Mouse (Mus musculus) small intestine, adult 2 months (tissue): Measurements from ENCODE around the gene Man1c1. TPM values are rescaled to one million over a fixed set of nuclear protein-coding genes. Genes with fewer than 3 reads are reported as not detected.
A peak's percentile ranks its signal among the peaks of the same experiment; 100 is the strongest.

Experiments
- H3K27ac ChIP-seq: fragments of 200-500 bp; 2 replicates; pipeline ENCODE4 v1.5.1; 2012; ENCODE audit warnings: low read depth, low read length, control low read depth, inconsistent platforms; ENCODE audit not compliant: insufficient read depth
- H3K27me3 ChIP-seq: fragments of 200-500 bp; 2 replicates; pipeline ENCODE4 v1.6.1; 2012; ENCODE audit warnings: mild to moderate bottlenecking, moderate library complexity, low read length, inconsistent platforms; ENCODE audit not compliant: control insufficient read depth, insufficient read depth
- H3K36me3 ChIP-seq: fragments of 200-500 bp; 2 replicates; pipeline ENCODE4 v1.6.1; 2012; ENCODE audit warnings: mild to moderate bottlenecking, low read length, control low read depth, inconsistent platforms; ENCODE audit not compliant: control insufficient read depth, insufficient read depth
- H3K4me1 ChIP-seq: fragments of 200-500 bp; 2 replicates; pipeline ENCODE4 v1.6.1; 2012; ENCODE audit warnings: low read length, inconsistent platforms, mixed read lengths; ENCODE audit not compliant: control insufficient read depth, insufficient read depth, insufficient read length
- H3K4me3 ChIP-seq: fragments of 200-500 bp; 2 replicates; pipeline ENCODE4 v1.5.1; 2012; ENCODE audit warnings: low read depth, mild to moderate bottlenecking, control low read depth, inconsistent platforms, low read length, moderate library complexity
- CTCF ChIP-seq: fragments of 200-500 bp; IDR thresholded peaks from 2 replicates; pipeline ENCODE4 v1.5.1; 2012; ENCODE audit warnings: low read depth, mild to moderate bottlenecking, control low read depth, inconsistent platforms, low read length, moderate library complexity, mixed read lengths; ENCODE audit not compliant: insufficient replicate concordance, insufficient read length; ENCODE audit errors: extremely low read depth
- POLR2A ChIP-seq: fragments of 200-500 bp; IDR thresholded peaks from 2 replicates; pipeline ENCODE4 v1.6.1; 2012; ENCODE audit warnings: low read depth, mild to moderate bottlenecking, control low read depth, inconsistent platforms, low read length, moderate library complexity
- WGBS: fragments of 180-500 bp; shearing (Covaris S2); methylation state at CpG from one replicate; pipeline ENCODE4 v1.1.7; 2018; 5-methylcytosine and 5-hydroxymethylcytosine counted together
- polyA plus RNA-seq: library from polyadenylated mRNA; depleted of rRNA; stranded (reverse); fragments of >200 nt; gene quantifications from 2 replicates; pipeline ENCODE4 v1.2.3, GENCODE M21; 2012

Gene Man1c1
- polyA plus RNA-seq, 1 experiment, result 3.7 TPM

DNA sequence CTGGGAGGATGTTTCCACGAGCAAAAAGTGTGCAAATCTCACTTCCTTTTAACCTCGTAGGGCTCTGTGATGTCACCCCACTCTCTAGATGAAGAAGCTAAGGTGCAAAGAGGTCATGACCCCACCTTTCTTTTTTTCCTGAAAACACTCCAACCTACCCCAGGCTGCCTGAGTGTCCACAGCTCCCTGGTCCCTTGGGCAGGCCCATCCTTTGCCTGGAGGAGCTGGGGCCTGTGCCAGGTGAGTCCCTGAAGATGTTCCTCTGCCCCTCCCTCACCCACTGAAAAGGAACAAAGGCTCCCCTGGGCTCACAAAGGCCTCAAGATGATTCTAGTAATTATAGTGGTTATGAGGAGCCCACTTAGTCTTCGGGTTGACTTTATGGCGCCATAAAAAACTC is 111.6 kb downstream of the Man1c1 start:
- no peak overlapping the region for H3K27ac ChIP-seq
- H3K36me3 ChIP-seq, result no peaks in the 10 kb centered on the region
- H3K4me1 ChIP-seq, result peaks cover 12% of the 10 kb centered on the region
- H3K27me3 ChIP-seq, result no peaks in the 10 kb centered on the region
- TF ChIP-seq POLR2A, result no peak
- no peak for TF ChIP-seq CTCF
- WGBS, result 38% methylated on average over 4 of the region's 4 CpGs
- H3K4me3 ChIP-seq, result no peak overlapping the region

DNA sequence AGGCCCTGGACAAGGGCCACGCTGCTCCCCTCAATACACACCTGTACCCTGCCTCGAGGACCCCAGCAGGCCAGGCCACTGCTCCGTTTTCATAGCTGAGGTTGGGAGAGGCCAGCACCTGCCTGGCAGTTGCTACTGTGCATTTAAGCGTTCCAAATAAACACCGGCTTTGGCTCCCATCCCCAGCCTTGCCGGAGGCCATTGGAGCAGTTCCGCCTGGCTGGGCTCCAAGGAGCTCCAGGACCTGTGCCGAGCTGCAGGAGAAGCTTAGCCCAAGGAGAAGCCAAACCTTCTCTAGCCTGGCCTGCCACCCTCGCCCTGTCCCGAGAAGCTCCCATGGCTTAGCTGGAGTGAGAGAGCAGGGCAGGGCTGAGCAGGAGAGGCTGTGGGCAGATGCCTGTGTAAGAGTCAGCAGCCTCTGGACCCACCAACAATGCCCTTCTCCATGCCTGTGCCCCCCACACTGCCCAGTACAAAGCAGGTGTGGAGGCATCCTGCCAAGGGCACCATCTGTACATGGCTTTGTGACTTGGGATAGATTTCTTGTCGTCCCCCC is 112.5 kb downstream of the Man1c1 start:
- H3K4me1 ChIP-seq, result peaks cover 12% of the 10 kb centered on the region
- TF ChIP-seq POLR2A (no peak), CTCF (no peak)
- no peak overlapping the region for H3K27ac ChIP-seq
- no peaks in the 10 kb centered on the region for H3K27me3 ChIP-seq
- H3K36me3 ChIP-seq, result no peaks in the 10 kb centered on the region
- WGBS, result 10% methylated on average over 11 of the region's 11 CpGs
- no peak overlapping the region for H3K4me3 ChIP-seq

DNA sequence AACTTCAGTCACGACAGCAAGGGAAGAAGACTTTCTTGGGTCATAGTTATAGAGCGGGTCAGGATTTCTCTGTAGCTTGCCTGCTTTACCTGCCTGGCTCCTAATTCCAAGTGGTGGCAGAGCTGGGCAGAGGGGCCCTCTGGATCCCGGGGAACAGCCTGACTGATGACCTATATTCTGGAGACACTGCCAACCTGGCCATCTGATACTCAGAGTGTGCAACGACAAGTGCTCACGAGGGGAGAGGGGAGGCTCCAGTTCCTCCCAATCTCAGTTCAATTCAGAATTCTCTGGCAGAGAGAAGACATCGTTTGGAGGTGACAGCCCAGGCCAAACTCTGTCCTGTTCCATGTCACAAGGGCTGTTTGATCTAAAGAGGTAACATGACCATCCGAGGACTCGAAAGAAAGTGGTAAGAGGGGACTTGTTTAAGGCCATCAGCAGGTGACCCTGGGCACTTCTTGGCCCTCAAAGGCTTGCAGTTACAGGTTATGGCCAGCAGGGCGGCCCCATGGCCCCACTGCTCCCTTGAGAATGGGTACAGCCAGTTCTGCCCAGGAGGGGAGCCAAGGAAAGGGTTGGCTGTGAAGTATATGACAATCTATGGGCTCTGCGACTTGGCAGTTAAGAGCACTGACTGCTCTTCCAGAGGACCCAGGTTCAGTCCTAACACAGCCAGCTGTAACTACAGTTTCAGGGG is 113.7 kb downstream of the Man1c1 start:
- Histone ChIP-seq H3K27ac (no peak overlapping the region), H3K4me3 (no peak overlapping the region), H3K36me3 (no peaks in the 10 kb centered on the region), H3K4me1 (peaks cover 12% of the 10 kb centered on the region), H3K27me3 (no peaks in the 10 kb centered on the region)
- TF ChIP-seq CTCF (peak; percentile 58; the same call in 1 of the 2 replicates), POLR2A (no peak)
- WGBS, result 89% methylated on average over 10 of the region's 10 CpGs

DNA sequence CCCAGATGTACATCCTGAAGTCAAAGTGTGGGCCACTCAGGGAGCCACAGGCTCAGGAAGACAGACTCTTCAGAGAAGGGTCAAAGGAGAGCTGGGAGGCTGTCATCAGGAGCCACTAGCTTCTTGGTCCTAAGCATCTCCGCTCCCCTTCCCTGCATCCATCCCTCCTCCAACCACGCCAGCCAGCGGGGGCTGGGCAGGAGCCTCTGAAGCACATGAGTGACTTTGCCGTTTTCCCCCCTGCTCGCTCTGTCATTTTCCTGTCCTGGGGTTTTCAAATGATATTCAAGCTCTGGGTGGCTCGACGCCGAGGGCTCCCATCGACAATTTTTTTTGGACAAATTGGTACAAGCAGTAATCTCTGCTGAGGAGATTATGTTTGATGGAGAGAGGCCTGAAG is 114.3 kb downstream of the Man1c1 start:
- Histone ChIP-seq H3K4me1 (peaks cover 12% of the 10 kb centered on the region), H3K4me3 (no peak overlapping the region), H3K27ac (no peak overlapping the region), H3K27me3 (no peaks in the 10 kb centered on the region), H3K36me3 (no peaks in the 10 kb centered on the region)
- TF ChIP-seq POLR2A, result no peak
- no peak for TF ChIP-seq CTCF
- WGBS, result 92% methylated on average over 9 of the region's 9 CpGs

DNA sequence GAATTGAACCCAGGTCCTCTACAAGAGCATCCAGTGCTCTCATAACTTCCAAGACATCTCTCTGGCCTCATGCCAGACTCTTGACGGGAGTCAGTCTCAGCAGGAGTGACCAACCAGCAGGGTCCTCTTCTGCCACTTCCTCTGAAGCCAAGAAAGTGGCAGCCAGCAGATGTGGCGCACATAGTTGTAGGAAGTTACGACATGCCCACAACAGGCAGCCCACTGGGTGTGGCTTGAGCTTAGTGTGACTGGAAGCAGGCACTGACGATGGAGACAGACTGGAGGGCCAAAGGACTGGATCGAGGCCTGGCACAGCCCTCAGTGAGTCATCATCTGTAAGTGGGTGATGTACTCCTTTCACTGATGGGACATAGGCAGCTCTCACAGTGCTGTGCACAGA is 115.1 kb downstream of the Man1c1 start:
- TF ChIP-seq CTCF, result no peak
- TF ChIP-seq POLR2A, result no peak
- no peaks in the 10 kb centered on the region for H3K36me3 ChIP-seq
- H3K4me3 ChIP-seq, result no peak overlapping the region
- peaks cover 12% of the 10 kb centered on the region for H3K4me1 ChIP-seq
- no peak overlapping the region for H3K27ac ChIP-seq
- H3K27me3 ChIP-seq, result no peaks in the 10 kb centered on the region
- 68% methylated on average over 5 of the region's 5 CpGs for WGBS

DNA sequence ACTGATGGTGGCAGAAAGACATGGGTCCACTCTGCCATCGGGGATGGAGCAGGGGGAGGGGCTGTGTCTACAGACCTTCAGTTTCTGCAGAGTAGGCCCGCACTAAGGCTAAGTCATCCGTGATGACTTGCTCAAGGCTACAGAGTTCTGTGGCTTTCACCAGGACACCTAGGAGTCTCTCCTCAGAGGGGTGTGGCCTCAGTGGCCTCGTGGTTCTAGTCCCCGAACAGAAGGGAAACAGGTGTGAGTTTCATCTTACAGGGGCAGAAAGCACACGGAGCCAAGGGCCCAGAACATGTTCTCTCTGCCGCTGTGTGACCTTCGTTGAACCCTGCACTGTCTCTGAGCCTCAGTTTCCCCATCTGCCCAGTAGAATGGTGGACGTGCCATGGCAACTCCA is 115.8 kb downstream of the Man1c1 start:
- TF ChIP-seq CTCF (no peak), POLR2A (no peak)
- Histone ChIP-seq H3K36me3 (no peaks in the 10 kb centered on the region), H3K27ac (no peak overlapping the region), H3K4me3 (no peak overlapping the region), H3K4me1 (peaks cover 12% of the 10 kb centered on the region), H3K27me3 (no peaks in the 10 kb centered on the region)
- WGBS, result 80% methylated on average over 9 of the region's 9 CpGs

DNA sequence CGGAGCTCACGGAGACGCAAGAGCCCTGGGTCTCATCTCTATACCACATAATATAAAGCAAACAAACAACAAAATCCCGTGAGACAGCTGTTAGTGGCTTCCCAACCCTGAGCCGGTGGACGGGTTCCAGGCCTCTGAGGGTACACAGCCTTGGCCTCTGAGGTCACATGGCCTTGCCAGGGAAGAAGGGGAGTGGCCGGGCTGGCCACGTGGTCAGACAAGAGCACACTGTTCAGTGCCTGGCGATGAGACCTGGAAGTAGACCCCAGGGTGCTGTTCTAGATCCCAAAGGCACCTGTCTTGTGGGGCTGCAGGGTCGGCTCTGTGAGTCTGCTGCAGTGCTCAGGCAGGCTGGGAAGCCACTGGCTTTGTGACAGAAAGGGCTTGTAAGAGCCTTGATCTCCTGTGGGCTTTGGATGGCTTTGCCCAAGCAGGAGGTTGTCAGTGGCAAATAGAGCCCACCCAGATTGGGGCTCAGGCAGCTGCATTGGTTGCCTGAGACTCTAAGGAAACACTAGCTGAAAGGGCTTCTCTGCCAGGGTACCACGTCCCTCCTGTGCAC is 116.4 kb downstream of the Man1c1 start:
- WGBS, result 55% methylated on average over 11 of the region's 11 CpGs
- H3K27ac ChIP-seq, result 0 out of 2 replicates have a peak overlapping the region, but pooled peaks have one; percentile 17
- no peak for TF ChIP-seq POLR2A
- TF ChIP-seq CTCF, result no peak
- peaks cover 12% of the 10 kb centered on the region for H3K4me1 ChIP-seq
- H3K4me3 ChIP-seq, result no peak overlapping the region
- H3K27me3 ChIP-seq, result no peaks in the 10 kb centered on the region
- no peaks in the 10 kb centered on the region for H3K36me3 ChIP-seq
